ENCODE assay signal across 1 mouse cellular context in the genomic region with DNA sequence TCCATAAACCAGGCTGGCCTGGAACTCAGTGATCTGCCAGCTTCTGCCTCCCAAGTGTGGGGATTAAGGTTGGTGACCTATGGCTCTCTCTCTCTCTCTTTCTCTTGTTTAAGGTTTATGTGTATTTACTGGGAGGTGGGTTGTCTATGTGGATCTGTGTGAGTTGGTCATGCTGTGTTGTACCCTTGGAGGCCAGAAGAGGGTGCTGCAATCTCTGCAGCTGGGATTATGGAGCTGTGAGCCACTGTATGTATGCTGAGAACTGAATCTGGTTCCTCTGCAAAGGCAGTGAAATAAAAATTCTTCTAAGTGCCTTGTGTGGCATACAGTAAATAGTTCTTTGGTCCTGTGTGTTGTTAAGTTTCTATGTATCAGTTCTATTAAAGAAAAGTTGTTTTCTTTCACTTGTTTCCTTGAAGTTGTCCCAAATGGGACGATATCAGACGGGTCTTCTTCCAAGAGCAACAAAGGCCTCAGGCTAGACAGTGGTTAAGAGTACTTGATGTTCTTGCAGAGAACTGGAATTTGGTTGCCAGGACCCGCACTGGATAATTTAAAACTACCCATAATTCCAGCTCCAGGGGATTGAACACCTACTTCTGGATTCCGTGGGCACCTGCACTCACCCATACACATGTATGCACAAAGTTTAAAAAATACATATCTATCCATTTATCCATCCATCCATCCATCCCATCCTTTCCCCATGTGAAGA.
TF ChIP-seq lines count a peak whose summit lies in the region.

No protein-coding gene starts in this region.

TF ChIP-seq in MEL, 35 proteins besides CTCF, POLR2A, EP300 and RAD21:
- peak; percentile 22; the same call in 1 of the 2 replicates for TF ChIP-seq ELF1 (IDR thresholded peaks at IDR 0.05; ENCODE audit: low read depth, low read length)
- TF ChIP-seq TAL1 (IDR thresholded peaks at IDR 0.05; ENCODE audit: low read length) = no peak
- TF ChIP-seq GATA1 (IDR thresholded peaks at IDR 0.05; ENCODE audit: low read depth, low read length) = no peak
- TF ChIP-seq POLR2AphosphoS5 (IDR thresholded peaks at IDR 0.05; ENCODE audit: borderline replicate concordance, low read depth, low read length) = no peak
- no peak for TF ChIP-seq UBTF (IDR thresholded peaks at IDR 0.05; ENCODE audit: borderline replicate concordance, insufficient read depth, low read depth, low read length)
- TF ChIP-seq ZC3H11A (IDR thresholded peaks at IDR 0.05; ENCODE audit: low read depth, low read length) = peak; percentile 90
- no peak for TF ChIP-seq GABPA (IDR thresholded peaks at IDR 0.05; ENCODE audit: low read depth, low read length)
- TF ChIP-seq SIN3A (IDR thresholded peaks at IDR 0.05; ENCODE audit: low read length) = no peak
- no peak for TF ChIP-seq ETS1 (IDR thresholded peaks at IDR 0.05; ENCODE audit: low read depth, low read length)
- TF ChIP-seq USF1 (IDR thresholded peaks at IDR 0.05; ENCODE audit: low read depth, low read length) = no peak
- TF ChIP-seq SMC3 (IDR thresholded peaks at IDR 0.05; ENCODE audit: low read depth, low read length) = peak; percentile 93
- no peak for TF ChIP-seq MYB (IDR thresholded peaks at IDR 0.05; ENCODE audit: low read depth, low read length)
- TF ChIP-seq ZKSCAN1 (IDR thresholded peaks at IDR 0.05; ENCODE audit: low read depth, low read length) = no peak
- no peak for TF ChIP-seq MYC (IDR thresholded peaks at IDR 0.05; ENCODE audit: low read depth, low read length)
- no peak for TF ChIP-seq NRF1 (IDR thresholded peaks at IDR 0.05; ENCODE audit: insufficient read depth, low read depth, low read length, poor library complexity, severe bottlenecking)
